Mouse (Mus musculus): ENCODE data around the gene Npw.
"Not testable (repeated sequence)": the region's sequence is repeated elsewhere in the genome, so short reads cannot be mapped to it uniquely, and the experiment has no call there.

Npw gene

DNA sequence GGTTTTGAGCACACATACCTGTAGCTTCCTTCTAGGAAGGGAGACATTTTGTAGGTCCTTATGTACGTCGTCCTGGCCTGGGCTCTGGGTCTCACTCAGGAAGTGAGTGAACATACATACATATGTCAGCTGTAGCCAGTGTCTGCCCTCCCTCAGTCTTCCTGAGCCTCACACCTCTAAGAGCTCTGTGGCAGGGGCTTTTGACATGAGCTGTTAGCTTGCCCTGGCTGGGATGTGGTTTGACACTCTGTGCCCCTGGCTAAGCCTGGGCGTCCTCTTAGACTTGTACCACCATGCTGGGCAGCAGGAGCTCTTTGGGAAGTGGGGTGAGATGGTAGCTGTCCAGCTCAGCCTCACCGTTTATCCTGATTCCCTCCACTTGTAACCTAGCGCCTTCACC lies 13.1 kb upstream of the Npw start:
- DNase-seq (ENCODE audit: low spot score): no peak

DNA sequence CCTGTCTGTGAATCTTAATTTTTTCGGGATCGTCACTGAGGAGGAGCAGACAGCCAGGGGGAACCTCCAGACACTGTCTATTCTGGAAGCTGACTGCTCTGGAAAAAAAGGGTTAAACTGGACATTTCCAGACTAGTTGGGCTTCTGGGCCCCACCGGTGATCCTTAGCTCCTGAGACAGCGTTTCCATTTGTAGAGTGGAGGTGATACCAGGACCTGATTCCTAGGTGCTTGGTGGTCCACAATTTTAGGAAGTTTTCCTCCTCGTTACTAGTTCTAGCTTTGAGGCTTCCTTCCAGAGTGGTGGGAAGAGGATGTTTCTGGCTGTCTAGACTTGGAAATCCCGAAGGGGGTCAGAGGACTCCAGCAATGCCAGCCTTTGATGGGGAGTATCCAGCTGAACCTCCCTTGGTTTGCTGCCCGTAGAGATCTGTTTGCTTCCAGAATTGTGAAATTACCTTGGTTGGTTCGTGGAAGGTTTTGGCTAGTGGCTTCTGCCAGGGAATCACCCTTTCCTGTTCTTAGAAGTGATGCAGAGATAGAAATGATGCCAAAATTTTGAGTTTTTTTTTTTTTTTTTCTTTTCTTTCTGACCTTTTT lies 12.1 kb upstream of the Npw start:
- no peak for DNase-seq (ENCODE audit: low spot score)

DNA sequence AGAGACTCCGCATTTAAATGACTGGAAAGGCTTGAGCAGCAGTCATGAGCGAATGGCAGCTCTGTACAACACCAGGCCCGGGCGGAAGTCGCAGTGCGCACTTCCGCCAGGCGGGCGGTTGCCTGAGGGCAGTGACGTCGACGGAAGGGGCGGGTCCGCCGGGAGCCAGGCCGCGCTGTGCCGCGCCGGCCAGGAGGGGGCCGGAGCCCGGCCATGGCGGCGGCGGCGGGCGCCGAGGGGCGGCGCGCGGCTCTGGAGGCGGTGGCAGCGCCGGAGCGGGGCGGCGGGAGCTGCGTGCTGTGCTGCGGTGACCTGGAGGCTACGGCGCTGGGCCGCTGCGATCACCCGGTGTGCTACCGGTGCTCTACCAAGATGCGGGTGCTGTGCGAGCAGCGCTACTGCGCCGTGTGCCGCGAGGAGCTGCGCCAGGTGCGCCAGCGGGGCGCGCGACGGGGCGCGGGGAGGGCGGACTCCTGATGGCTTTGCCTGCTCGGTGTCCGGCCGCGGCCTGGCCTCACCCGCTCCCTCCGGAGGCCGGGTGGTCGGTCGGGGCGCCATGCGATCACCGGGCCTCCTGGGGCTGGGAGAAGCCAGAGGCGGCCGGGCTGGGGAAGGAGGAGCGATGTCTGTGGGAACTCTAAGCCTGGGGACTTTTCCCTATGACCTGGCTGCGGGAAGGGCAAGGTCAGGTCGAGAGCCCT lies 11.4 kb upstream of the Npw start, which contains the start of gene Zfp598:
Gene Zfp598, plus strand, starts transcription at position 143 of the 701 bp plus-strand sequence.
- peak; percentile 94 for DNase-seq (ENCODE audit: low spot score)

DNA sequence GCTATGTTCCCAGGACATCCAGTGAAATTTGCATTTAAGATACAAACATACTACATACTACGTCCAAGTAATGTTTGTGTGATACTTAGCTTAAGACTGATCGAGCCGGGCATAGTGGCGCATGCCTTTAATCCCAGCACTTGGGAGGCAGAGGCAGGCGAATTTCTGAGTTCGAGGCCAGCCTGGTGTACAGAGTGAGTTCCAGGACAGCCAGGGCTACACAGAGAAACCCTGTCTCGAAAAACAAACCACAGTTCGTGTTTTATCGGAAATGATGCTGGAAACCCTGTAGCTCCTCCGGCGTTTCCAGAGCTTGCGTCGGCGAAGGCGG lies 10.9 kb upstream of the Npw start:
- DNase-seq (ENCODE audit: low spot score): not testable (repeated sequence)

GRCm38 (mm10) chr17:24667416-24667815 lies 9.2 kb upstream of the Npw start:
- DNase-seq (ENCODE audit: low spot score): peak; percentile 59

DNA sequence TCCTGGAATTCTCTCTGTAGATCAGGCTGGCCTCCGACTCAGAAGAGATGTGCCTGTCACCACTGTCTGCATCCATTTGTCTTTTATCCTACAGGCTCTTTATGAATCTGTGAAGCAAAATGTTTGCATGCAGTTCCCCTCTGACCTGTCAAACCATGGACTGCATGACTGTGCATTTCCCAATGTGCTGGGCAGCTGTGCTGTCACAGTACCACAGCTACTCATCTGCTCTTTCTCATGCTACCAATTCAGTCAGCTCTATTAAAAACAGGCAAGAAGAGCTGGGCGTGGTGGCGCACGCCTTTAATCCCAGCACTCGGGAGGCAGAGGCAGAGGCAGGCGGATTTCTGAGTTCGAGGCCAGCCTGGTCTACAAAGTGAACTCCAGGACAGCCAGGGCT lies 8.8 kb upstream of the Npw start:
- DNase-seq (ENCODE audit: low spot score): not testable (repeated sequence)

DNA sequence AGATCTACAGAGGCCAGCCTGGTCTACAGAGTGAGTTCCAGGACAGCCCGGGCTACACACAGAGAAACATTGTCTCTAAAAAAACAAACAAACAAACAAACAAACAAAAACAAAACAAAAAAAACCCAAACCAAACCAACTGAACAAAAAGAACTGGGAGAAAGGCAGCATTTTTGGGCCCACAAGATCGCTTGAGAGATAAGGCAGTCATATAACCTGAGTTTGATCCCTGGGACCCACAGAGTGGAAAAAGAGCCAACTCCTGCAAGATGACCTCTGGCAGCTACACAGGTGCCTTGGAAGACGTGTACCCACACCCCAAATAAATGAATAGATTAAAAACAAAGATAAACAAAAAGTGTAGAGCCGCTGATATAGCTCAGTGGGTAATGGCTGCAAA lies 3.3 kb downstream of the Npw start:
- no peak for DNase-seq (ENCODE audit: low spot score)

- peak; percentile 66 for DNase-seq (ENCODE audit: low spot score)
Measured at GRCm38 (mm10) chr17:24653967-24654710, 4.1 kb downstream of the Npw start.

- DNase-seq (ENCODE audit: low spot score): no peak
Measured at GRCm38 (mm10) chr17:24651835-24652234, 6.4 kb downstream of the Npw start.

DNA sequence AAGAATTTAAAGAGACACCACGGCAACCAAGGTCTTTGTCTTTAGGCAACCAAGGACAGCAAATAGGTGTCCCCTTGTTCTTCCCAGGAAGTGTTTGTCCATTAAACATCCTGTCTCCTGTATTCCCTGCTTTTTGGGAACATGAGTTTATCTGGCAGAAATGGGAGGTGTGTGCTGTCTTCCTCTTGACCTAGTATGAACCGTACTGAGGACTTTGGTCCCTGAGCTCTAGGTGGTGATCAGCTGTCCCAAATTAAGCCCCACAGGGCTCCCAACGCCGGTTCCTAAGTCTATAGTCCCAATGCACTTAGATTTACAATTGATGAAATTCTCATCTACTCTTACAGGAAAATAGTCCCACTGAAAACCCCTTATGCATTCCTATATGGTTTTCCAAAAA lies 7.5 kb downstream of the Npw start:
- DNase-seq (ENCODE audit: low spot score): no peak

DNA sequence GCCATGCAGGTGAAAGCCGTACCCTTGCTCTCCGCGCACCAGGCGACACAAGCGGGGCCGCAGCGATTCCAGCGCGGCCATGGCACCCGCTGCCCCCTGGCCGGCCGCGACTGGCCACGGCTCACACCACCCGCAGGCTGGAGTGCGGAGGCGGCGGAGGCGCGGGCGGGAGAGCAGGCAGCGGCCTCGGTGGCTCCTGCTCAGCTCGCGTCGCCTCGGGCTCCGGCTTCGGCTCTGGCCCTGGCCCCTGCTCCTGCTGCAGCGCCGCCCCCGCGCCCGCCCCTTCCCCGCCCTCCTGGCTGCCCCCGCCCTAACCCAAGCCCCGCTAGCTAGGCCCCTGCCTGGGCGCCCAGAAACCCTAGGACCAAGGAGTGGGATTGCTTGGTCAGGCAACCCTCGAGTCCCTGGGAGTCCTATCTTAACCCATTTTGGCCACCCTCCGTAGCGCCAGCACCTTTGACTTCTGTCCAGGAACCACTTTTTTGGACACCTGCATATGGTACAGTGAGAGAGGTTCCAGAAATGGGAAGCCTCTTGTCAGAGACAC lies 8.1 kb downstream of the Npw start, which contains the start of gene Slc9a3r2:
Gene Slc9a3r2, minus strand, starts transcription at position 258 of the 547 bp plus-strand sequence.
- no peak for DNase-seq (ENCODE audit: low spot score)

DNA sequence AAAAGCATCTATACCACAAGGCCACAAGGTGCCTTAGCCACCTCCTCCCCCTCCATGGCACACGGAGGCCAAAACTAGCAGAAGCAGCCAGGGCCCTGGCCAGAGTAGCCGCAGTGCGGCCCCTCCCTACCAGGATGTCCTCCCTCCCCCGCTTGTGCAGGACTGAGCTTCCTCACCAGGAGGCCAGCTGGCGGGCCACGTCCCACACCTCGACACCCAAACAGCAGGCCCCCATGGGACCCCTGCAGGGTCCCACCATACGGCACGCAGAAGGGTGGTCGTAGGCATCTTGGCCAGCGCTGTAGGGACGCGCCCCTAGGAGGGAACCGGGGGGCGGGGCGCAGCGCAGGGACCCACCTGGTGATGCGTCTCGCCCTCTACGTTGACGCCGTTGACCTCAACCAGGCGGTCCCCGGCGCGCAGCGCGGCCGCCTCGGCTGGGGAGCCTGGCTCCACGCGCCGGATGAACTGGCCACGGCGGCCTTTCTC lies 8.6 kb downstream of the Npw start:
- DNase-seq (ENCODE audit: low spot score): no peak

- DNase-seq (ENCODE audit: low spot score): no peak
Measured at GRCm38 (mm10) chr17:24648731-24649377, 9.4 kb downstream of the Npw start.

GRCm38 (mm10) chr17:24647493-24647892 lies 10.8 kb downstream of the Npw start:
- no peak for DNase-seq (ENCODE audit: low spot score)

- DNase-seq (ENCODE audit: low spot score): no peak
Measured at GRCm38 (mm10) chr17:24646381-24646780, 11.9 kb downstream of the Npw start.

GRCm38 (mm10) chr17:24645916-24646315 lies 12.3 kb downstream of the Npw start:
- no peak for DNase-seq (ENCODE audit: low spot score)

- DNase-seq (ENCODE audit: low spot score): no peak
Measured at GRCm38 (mm10) chr17:24644875-24645721, 13.2 kb downstream of the Npw start.

- DNase-seq (ENCODE audit: low spot score): no peak
Measured at GRCm38 (mm10) chr17:24644030-24644715, 14.1 kb downstream of the Npw start.

DNA sequence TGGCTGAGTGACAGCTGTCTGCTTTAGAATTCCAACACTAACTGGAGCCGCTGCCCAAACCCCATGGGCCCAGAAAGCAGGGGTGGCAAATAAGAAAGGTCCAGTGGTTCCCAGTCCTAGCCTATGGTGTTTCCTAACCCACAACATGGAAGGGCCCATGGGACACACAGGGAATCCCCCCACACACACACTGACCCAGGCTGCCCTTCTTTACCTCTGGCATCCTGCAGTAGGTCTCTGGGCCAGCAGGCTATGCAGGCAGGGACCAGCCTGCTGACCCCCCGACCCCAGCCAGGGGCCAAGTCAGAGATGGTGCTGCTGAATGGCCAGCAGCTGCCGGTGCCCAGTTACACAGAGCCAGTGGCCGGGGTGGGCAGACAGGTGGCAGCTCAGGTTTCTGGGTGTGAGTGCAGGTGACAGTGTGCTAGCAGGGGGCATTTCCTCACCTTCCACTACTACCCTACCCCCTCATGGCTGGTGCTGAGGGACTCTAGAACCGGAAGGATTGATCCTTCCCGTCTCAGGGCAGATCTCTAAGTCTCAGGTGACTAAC lies 15.4 kb downstream of the Npw start:
- DNase-seq (ENCODE audit: low spot score): no peak

DNA sequence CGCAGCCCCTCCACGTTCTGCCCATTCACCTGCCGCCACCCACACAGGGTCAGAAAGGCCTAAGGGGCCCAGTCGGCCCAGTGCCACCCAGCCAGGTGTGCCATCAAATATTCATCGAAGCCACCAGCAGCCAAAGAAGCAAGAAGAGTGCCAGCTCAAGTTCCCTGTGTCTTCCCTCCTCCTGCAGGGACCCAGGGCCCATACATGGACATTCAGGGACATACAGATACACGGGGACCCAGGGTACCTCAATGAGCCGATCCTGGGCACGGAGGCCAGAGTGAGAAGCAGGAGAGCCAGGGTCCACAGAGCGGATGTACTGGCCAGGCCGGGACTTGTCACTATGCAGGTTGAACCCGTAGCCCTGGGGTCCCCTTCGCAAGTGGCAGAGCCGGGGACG lies 16.3 kb downstream of the Npw start:
- DNase-seq (ENCODE audit: low spot score): no peak

Measured in layer of hippocampus, adult 11-12 months (tissue).